Mouse (Mus musculus): ENCODE data around the gene Gstt4.
"Not testable (repeated sequence)": the region's sequence is repeated elsewhere in the genome, so short reads cannot be mapped to it uniquely, and the experiment has no call there.

- not testable (repeated sequence) for TF ChIP-seq CTCF (IDR thresholded peaks at IDR 0.05; ENCODE audit: low read depth); EP300 (optimal IDR thresholded peaks at IDR 0.05)
Measured at GRCm38 (mm10) chr10:75767756-75768155, 54.6 kb downstream of the Gstt4 start.
